Mouse (Mus musculus) thymus, postnatal 14 days (tissue): ENCODE measurements at regions not wholly inside any gene's neighbourhood (a gene's known extent, or its start where the extent isn't known, plus 50 kb on each side); places are given as distances from the start of the nearest gene placed in this dataset.
A peak's percentile ranks its signal among the peaks of the same experiment; 100 is the strongest.

ENCODE experiments used
- DNase-seq: peaks from one replicate; pipeline ENCODE4 v3.0.0; 2021

- no peak for DNase-seq
These were observed 54.0 kb downstream of the Foxi1 start for GRCm38 (mm10) chr11:34153749-34154525.

- DNase-seq = peak; percentile 67
These were observed 51.1 kb upstream of the 4930469K13Rik start for GRCm38 (mm10) chr11:34149370-34149976.
